Mouse (Mus musculus): Measurements from ENCODE around the gene Il15.

The Il15 gene

DNA sequence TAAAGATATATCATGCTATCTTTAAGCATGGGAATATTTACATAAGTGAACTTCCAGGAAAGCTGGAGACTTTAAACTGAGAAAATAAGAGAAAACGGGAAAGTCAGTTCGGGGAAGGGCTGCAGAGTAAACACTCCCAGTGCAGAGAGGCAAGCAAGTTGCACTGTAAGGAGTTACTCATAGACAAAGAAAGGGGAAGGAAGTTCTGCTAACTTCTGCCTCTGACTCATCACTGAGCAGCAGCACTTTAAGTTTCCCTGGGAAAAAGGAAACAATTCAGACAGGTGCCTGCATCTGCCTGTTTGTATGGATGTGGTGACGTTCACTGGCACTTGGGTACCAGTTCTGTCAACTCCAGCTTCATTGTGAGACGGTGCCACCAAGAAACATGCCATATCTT lies 28.6 kb downstream of the Il15 start:
- in situ Hi-C loops (cut with MboI; ENCODE audit: low pct_unique_long_range_greater_than_20kb in 1 of 2, low sequenced_read_pairs in 2 of 2, unreplicated experiment in 1 of 2) = loop anchor here (25.0 kb wide), 2 partner anchors 313 to 713 kb away; no protein-coding TSS in a partner anchor

DNA sequence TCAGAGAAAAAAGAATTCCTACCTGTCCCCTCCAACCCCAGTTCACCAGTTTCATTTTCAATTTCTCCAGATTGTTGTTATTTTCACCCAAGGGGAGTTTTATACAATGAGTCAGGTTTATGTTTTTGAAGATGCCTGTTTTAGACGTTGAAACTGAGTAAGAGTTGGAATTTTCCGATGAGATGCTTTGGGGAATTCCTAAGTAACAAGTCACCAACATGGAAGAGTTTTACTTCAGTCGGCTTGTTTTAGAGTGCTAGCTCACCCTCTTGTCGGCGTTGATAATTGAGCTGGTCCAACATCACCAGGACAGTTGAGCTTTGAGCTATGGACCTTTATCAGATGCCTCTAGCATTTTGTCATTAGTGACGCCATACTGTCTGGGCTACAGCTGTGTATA lies 30.2 kb downstream of the Il15 start:
- in situ Hi-C loops (cut with MboI; ENCODE audit: low pct_unique_long_range_greater_than_20kb in 1 of 2, low sequenced_read_pairs in 2 of 2, unreplicated experiment in 1 of 2) = loop anchor here (25.0 kb wide), 2 partner anchors 314 to 714 kb away; no protein-coding TSS in a partner anchor

DNA sequence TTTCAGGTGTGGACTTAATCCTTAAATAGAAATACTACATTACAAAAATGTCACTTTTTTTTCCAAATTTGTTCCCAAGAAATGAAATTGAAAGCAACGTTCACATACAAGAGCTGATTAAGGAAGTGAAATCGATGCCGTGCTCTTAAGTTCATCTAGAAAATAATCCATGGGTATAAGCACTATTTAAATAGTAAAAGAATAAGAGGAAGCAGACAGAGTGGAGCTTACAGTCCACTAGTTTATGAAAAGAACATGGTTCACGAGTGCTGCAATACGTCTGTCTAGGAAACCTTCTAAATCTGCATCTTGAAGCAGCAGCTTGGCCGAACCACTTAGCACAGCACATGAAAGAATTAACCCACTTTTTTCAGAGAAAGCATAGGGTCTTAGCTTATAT lies 32.4 kb downstream of the Il15 start:
- in situ Hi-C loops (cut with MboI; ENCODE audit: low pct_unique_long_range_greater_than_20kb in 1 of 2, low sequenced_read_pairs in 2 of 2, unreplicated experiment in 1 of 2) = loop anchor here (25.0 kb wide), 2 partner anchors 317 to 717 kb away; no protein-coding TSS in a partner anchor

DNA sequence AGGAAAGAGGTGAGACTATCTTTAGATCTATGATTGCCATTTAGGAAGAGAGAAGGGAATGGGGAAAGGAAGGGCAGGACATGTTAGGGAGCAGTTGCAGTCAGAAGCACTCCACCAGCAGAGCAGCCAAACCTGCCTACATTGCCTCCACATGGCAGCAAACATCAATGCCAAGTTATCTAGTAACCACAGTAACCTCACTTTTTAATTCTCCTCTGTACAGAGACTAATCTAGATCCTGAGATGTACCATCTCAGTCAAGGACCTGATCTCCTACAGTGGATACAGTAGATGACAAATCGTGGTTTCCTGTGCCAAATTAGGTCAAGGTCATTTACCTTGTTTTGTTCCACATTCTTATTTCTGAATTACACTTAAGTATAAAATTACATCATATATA lies 42.0 kb downstream of the Il15 start:
- in situ Hi-C loops (cut with MboI; ENCODE audit: low pct_unique_long_range_greater_than_20kb in 1 of 2, low sequenced_read_pairs in 2 of 2, unreplicated experiment in 1 of 2) = loop anchor here (25.0 kb wide), 2 partner anchors 326 to 726 kb away; no protein-coding TSS in a partner anchor

DNA sequence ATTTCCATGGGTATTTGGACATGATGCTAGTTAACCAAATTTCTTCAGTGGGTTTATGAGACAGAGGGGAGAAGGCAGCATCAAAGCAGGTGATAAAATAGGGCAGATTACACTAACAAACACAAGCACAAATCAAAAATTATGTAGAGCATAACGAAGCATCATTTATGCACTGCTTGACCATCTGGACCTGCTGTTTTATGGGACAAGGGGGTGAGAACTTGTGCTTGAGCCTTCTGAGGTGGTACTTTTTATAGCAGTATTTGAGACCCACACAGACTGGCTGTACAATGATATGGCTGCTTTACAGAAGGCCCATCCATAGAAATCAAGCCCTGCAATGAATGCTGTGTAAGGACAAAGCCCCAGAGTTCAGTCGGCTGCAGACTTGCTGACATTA lies 46.9 kb downstream of the Il15 start:
- in situ Hi-C loops (cut with MboI; ENCODE audit: low pct_unique_long_range_greater_than_20kb in 1 of 2, low sequenced_read_pairs in 2 of 2, unreplicated experiment in 1 of 2) = loop anchor here (25.0 kb wide), 2 partner anchors 331 to 731 kb away; no protein-coding TSS in a partner anchor

DNA sequence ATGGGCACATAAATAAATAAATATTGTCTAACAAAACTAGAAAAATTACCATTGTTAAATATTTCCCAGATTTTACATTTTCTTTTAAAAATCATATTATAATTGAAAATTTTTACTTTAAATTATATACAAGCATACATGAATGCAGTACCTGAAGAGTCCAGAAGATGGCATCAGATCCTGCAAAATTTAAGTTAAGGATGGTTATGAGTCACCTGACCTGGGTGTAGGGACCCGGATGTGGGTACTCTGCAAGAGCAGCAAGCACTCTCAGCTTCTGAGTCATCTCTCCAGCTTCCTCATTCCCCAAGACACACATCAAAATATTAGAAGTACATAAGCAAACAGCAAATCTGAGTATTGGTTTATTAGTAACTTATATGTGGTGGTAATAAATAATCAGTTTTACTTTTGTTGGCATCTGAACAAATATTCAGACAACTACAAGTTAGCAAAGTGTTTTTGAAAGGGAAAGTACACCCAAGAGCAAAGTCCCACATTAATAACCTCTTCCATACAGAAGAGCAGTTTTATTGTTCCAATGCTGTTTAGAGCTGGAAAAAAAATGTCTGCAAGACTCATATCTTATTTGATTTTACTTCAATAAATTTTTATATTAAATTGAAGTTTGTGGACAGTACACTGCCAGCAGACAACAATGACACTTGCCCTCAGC lies 51.6 kb downstream of the Il15 start:
- in situ Hi-C loops (cut with MboI; ENCODE audit: low pct_unique_long_range_greater_than_20kb in 1 of 2, low sequenced_read_pairs in 2 of 2, unreplicated experiment in 1 of 2) = loop anchor here (25.0 kb wide), 2 partner anchors 336 to 736 kb away; no protein-coding TSS in a partner anchor

DNA sequence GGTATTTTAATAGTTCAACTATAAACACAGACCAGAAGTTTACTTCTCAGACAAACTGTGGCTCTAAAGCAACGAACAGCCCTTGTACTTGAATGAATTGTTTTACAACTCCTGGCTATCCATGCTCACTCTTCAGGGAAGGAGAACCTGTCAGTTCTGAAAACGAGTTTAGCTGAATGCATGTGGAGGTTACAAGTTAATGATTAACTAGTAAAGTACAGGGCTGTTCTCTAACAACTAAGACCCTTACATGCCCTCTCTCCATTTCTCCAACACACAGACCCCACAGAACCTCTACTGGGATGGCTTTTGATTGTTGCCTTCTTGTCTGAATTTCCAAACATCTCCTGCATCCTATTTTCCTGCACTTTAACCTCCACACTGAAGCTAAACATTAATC lies 53.7 kb downstream of the Il15 start:
- in situ Hi-C loops (cut with MboI; ENCODE audit: low pct_unique_long_range_greater_than_20kb in 1 of 2, low sequenced_read_pairs in 2 of 2, unreplicated experiment in 1 of 2) = no loop called here

DNA sequence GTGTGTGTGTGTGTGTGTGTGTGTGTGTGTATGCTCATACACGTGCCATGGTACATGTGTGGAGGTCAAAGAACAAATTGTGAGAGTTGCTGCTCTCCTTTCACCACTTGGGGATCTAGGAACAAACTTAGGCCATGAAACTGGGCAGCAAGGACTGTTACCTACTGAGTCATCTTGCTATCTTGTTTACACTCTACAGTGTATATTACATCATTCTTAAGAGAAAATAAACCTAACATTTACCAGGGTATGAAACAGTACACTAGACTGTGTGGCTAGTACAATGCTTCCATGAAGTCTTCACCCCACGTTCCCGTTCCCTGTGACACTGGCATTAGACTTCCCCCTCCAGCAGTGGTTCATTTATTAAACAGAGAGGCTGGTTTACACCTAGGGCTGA lies 56.5 kb downstream of the Il15 start:
- in situ Hi-C loops (cut with MboI; ENCODE audit: low pct_unique_long_range_greater_than_20kb in 1 of 2, low sequenced_read_pairs in 2 of 2, unreplicated experiment in 1 of 2) = no loop called here

DNA sequence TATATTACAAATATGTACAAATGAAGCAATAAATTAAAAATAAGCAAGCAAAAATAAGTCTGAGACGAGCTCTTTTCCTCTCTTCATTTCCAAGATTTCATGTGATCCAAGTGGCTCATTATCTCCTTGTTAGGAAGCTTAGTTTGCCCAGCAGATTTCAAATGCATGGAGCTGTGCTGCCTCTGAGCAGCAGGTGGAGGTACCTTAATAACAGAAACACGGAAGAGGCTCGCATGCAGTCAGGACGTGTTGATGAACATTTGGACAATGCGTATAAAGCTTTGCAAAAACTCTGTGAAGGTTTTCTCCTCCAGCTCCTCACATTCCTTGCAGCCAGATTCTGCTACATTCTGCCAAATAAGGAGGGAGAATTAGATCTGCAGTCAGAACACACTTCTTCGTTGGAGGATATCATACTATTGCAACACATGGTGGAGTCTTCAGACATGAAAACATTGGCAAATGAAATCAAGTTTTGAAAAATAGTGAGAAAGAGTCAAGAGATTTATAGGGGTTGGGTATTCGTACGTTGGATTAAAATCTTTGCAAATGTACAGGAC lies 71.3 kb downstream of the Il15 start:
- in situ Hi-C loops (cut with MboI; ENCODE audit: low pct_unique_long_range_greater_than_20kb in 1 of 2, low sequenced_read_pairs in 2 of 2, unreplicated experiment in 1 of 2) = no loop called here

DNA sequence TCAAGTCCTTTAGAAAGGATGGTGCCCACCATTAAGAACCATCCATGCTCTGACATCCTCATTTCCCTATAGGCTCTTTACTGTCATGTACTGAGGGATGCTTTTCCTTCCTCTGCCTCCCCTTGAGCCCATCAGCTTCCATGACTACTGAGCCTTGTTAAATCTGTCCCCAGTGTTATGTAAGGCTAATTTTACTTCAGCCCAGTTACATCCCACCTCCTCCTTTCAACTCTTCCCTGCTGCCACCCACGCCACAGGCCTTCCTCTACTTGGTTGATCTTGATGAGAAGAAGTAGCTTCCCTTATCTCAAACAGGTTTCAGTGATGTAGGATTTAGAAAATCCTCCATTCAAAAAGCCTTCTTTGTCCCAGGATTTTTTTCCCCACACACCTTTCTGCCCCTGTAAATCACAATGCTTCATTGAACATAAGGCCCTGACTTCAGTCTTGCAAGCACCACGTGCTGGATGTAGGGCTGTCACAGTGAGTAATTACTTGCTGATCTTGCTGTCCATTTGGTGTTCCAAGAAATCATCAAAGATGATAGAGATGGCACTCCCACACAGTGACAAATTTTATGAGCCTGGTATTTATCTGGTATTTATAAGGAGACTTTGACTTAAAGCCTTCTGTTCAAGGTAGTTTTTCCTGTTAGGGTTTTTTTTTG lies 74.9 kb downstream of the Il15 start:
- in situ Hi-C loops (cut with MboI; ENCODE audit: low pct_unique_long_range_greater_than_20kb in 1 of 2, low sequenced_read_pairs in 2 of 2, unreplicated experiment in 1 of 2) = no loop called here

DNA sequence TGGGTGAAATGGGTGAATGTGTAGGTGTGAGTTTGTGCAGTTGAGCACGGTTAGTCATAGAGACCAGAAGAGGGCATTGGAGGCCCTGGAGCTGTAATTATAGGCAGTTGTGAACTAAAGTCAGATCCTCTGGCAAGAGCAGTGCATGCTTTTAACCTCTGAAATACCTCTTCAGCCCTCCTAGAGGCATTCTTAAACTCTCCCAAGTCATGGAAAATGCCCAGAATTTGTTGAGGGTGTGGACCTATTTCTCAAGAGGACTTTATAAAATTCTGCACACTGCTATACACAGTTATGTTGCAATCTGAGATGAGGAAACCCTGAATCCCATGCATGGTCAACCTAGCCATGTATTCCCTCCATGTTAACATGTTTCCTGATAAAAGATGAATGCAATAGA lies 77.0 kb downstream of the Il15 start:
- in situ Hi-C loops (cut with MboI; ENCODE audit: low pct_unique_long_range_greater_than_20kb in 1 of 2, low sequenced_read_pairs in 2 of 2, unreplicated experiment in 1 of 2) = no loop called here

DNA sequence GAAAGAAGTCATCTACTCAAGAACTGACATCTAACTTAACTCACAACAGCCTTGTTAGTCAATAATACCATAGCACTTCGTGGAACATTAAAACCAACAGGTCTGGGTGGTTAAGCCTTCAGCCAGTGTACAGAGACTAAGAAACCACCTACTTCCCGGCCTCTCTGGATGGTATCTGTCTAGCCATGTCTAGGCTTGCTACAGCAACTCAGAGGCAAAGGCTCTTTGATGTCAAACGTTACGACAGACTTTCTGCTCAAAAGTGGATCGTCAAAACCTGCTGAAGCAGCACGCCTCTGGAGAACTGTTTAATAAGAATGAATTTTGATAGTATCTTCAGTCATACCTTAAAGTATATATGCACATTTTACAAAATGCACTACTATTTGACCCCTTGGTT lies 77.4 kb downstream of the Il15 start:
- in situ Hi-C loops (cut with MboI; ENCODE audit: low pct_unique_long_range_greater_than_20kb in 1 of 2, low sequenced_read_pairs in 2 of 2, unreplicated experiment in 1 of 2) = no loop called here

DNA sequence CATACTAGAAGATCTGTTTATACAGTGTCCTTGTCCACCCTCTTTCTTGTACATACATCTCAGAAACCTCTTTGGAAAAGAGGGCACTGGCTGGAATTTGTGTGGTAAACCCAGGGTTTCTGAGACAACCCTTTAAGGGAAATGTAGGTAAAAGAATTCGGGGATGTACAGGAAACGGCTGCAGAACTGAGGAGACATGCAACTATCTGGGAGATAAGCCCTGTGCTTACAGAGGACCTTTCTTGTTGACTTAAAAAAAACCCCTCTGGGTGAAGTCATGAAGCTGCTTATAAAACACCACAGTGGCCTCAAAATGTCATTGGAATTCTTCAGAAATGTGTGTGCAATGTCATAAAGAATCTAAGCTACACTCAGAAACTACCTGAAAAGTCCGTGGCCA lies 85.6 kb downstream of the Il15 start:
- in situ Hi-C loops (cut with MboI; ENCODE audit: low pct_unique_long_range_greater_than_20kb in 1 of 2, low sequenced_read_pairs in 2 of 2, unreplicated experiment in 1 of 2) = no loop called here

DNA sequence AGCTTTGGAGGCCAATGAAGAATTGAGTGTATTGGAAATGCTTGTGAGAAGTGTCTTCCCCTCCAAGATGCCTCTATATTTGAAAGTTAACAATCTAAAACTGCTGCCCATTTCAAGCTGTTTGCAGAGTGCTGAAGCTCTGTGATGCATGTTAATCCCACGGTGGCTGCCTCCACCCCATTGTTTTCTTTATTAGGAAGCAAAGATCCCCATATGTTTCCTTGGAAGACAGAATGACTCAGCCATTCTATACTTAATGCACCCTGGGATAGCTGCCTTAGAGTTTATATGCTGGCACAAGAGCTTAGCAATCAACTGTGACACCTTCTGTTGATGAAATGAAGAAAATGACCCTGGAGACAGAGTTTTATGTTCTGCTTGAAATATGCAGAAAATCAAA lies 96.6 kb downstream of the Il15 start:
- in situ Hi-C loops (cut with MboI; ENCODE audit: low pct_unique_long_range_greater_than_20kb in 1 of 2, low sequenced_read_pairs in 2 of 2, unreplicated experiment in 1 of 2) = no loop called here

DNA sequence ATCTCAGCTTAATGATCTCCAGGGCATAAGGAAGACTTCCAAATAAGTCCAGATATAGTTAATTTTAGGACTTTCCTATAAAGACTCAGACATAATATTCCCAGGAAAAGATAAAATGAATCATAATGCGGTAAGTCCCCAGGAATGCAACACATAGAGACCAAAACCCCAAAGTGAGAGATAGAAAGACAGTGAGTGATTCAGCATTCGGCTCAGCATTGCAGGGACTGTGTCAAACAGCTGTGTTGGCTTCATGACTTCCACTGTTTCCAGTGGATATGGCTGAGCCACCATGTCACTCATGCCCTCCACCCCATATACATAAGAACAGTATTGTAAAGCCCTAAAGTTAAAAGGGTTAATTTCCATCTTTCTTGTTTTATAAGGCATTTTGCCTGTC lies 106.8 kb downstream of the Il15 start:
- in situ Hi-C loops (cut with MboI; ENCODE audit: low pct_unique_long_range_greater_than_20kb in 1 of 2, low sequenced_read_pairs in 2 of 2, unreplicated experiment in 1 of 2) = no loop called here

DNA sequence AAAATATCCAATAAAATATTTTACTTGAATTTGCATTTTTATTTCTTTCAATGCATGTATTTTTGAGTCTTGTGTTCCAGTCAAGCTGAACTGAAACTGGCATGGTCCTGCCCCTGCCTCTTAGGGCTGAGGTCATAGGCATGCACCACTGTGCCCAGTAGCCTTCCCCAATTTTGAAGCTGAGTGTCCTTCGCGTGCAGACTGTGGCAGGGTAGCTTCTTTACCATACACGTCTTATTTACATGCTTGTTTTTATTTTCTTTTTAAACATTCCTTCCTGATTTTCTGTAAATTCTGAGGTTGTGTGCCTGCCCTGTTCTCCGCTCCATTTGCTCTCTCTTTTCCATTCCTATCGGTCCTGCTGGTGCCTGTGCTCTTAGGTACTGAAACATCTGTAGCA lies 111.4 kb downstream of the Il15 start:
- in situ Hi-C loops (cut with MboI; ENCODE audit: low pct_unique_long_range_greater_than_20kb in 1 of 2, low sequenced_read_pairs in 2 of 2, unreplicated experiment in 1 of 2) = no loop called here

DNA sequence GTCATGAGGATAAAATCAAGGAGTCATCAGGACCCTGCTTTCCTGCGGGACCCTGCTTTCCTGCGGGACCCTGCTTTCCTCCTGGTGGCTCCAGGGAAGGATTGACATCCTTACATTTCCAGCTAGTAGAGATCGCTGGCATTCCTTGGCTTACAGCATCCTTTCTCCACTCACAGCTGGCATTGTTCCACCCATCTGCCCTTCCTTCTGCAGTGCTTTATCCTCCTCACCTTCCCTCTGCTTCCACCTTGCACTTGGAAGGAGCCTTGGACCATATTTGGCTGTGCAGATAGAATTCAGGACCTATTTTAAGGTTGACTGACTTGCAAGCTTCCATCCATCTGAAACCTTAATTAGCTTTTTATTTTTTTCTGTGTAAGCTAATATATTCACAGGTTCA lies 117.2 kb downstream of the Il15 start:
- in situ Hi-C loops (cut with MboI; ENCODE audit: low pct_unique_long_range_greater_than_20kb in 1 of 2, low sequenced_read_pairs in 2 of 2, unreplicated experiment in 1 of 2) = no loop called here

DNA sequence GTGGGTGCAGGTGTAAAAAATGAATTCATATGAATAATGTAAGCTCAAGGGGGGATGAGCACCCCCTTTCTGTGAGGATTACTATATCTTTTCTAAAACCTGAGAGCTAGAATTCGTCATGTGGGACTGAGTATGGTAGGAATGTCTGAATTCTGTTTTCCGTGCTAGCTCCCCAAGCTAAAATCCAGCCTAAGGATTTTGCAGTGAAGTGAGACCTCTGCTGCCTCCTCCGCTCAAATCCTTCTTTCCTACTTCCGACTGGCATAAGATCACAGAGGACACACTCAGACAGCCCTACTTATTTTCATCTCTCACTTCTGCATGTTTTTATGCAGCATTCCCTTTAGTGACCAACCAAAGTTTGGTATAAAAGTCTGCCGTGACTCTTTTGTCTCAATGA lies 121.0 kb downstream of the Il15 start:
- in situ Hi-C loops (cut with MboI; ENCODE audit: low pct_unique_long_range_greater_than_20kb in 1 of 2, low sequenced_read_pairs in 2 of 2, unreplicated experiment in 1 of 2) = no loop called here
